Mouse (Mus musculus) lung, adult 2 months (tissue): ENCODE measurements around the gene Snrpa1.

Experiments
- CTCF ChIP-seq: fragments of 200-500 bp; IDR thresholded peaks from 2 replicates; pipeline ENCODE4 v1.5.1; 2011; ENCODE audit warnings: mild to moderate bottlenecking, low read length, control low read depth; ENCODE audit not compliant: insufficient read depth
- POLR2A ChIP-seq: fragments of 200-500 bp; IDR thresholded peaks from 2 replicates; pipeline ENCODE4 v1.6.1; 2011; ENCODE audit warnings: low read depth, mild to moderate bottlenecking, control low read depth, low read length, borderline replicate concordance; ENCODE audit errors: extremely low read depth

DNA sequence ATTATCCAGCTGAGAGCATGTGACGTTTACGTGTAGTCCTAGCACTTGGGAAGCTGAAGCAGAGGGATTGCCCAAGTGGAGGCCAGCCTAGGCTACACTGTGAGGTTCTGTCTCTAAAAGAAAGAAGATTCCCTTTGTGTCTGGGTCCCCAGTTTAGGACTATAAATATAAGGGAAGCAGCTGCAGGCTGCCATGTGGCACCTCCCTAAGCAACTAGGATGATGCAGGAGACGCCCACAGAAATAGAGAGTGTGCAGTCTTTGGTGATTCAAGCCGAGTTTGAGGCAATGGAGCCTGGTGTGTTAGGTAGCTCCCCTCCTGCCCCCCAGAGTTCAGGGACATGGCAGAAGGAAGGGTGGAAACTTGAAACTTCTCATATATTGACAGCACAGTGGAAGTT lies 28.8 kb downstream of the Snrpa1 start:
- TF ChIP-seq POLR2A (no peak), CTCF (no peak)
